Mouse (Mus musculus): ENCODE measurements around the gene Chuk. TPM values are rescaled to one million over a fixed set of nuclear protein-coding genes. Genes with fewer than 3 reads are reported as not detected.

Chuk gene
- polyA plus RNA-seq (2012; rRNA removed; ENCODE audit: low replicate concordance): 3.8 and 4.6 TPM in 2 replicates

DNA sequence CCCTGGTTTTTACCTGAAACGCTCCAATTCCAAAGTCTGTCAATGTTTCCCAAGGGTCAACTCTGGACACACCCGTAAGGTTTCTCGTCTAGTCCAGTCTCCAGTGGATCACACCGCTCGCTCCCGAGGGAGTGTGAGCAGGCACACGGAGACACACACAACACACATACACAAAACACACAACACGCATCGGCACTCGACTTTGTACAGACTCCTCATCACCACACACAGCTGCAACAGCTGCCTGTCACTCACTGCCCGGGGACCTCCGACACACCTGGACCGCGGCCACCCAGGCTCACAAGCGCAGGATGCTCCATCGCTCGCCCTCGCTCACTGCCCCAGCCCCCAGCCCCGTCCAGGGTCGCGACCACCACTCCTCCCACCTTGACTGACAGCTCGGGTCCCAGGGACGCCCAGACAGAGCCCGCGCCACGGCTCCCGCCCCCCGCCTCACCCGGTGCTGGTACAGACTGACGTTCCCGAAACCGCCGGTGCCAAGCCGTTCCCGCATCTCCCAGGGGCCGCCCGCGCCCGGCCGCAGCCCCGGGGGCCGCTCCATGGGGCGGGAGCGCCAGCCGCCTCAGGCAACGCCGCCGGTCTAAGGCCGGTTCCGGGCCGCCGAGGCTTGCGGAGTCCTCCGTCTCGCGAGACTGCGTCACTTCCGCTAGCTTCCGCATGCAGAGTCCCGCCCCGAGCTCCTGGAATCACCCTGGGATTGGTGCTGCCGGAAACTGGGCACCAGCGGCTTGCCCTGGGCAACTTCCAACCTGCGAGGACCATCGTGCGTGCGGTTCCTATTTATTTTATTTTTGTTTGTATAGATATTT is at the start of gene Chuk:
Gene Chuk, minus strand, starts transcription at position 650 of the 830 bp plus-strand sequence.

GRCm38 (mm10) chr19:44145702-44146567 is 38.7 kb upstream of the Chuk start, which contains the start of gene Bloc1s2:
Bloc1s2 (minus strand) TSS chr19:44146446.

GRCm38 (mm10) chr19:44135072-44135959 is 28.0 kb upstream of the Chuk start, which contains the start of gene Cwf19l1:
Cwf19l1 (minus strand) TSS chr19:44135876.

GRCm38 (mm10) chr19:44069121-44069913 is 38.0 kb downstream of the Chuk start, which contains the start of gene Erlin1:
Erlin1 (minus strand) TSS chr19:44069785.

GRCm38 (mm10) chr19:44028972-44029371 is 78.3 kb downstream of the Chuk start, which contains the start of gene Cyp2c23:
Cyp2c23 (minus strand) TSS chr19:44029208.

Other genes starting within 250 kb of the Chuk start
- 32.9 and 33.6 TPM in 2 replicates for gene Dnmbp, start 167.3 kb downstream of the Chuk start, polyA plus RNA-seq (2012; rRNA removed; ENCODE audit: low replicate concordance)
- gene Cpn1, start 120.9 kb downstream of the Chuk start, polyA plus RNA-seq (2012; rRNA removed; ENCODE audit: low replicate concordance): 1.8 and 9.0 TPM in 2 replicates
- 0.78 and 1.1 TPM in 2 replicates for gene Cyp2c23, start 78.3 kb downstream of the Chuk start, polyA plus RNA-seq (2012; rRNA removed; ENCODE audit: low replicate concordance)
- gene Erlin1, start 37.7 kb downstream of the Chuk start, polyA plus RNA-seq (2012; rRNA removed; ENCODE audit: low replicate concordance): 4.8 and 5.0 TPM in 2 replicates
- 1.5 and 1.6 TPM in 2 replicates for gene Cwf19l1, start 28.4 kb upstream of the Chuk start, polyA plus RNA-seq (2012; rRNA removed; ENCODE audit: low replicate concordance)
- gene Bloc1s2, start 39.0 kb upstream of the Chuk start, polyA plus RNA-seq (2012; rRNA removed; ENCODE audit: low replicate concordance): 8.9 and 11.8 TPM in 2 replicates
- gene Pkd2l1, start 85.0 kb upstream of the Chuk start, polyA plus RNA-seq (2012; rRNA removed; ENCODE audit: low replicate concordance): 0.02 and 0.08 TPM in 2 replicates
- not detected in 2 replicates for gene Scd3, start 95.8 kb upstream of the Chuk start, polyA plus RNA-seq (2012; rRNA removed; ENCODE audit: low replicate concordance)
- 9.5 and 29.2 TPM in 2 replicates for gene Scd2, start 186.2 kb upstream of the Chuk start, polyA plus RNA-seq (2012; rRNA removed; ENCODE audit: low replicate concordance)
- 0.04 and 0.09 TPM in 2 replicates for gene Scd4, start 225.6 kb upstream of the Chuk start, polyA plus RNA-seq (2012; rRNA removed; ENCODE audit: low replicate concordance)